Mouse (Mus musculus) heart, postnatal 0 days (tissue): ENCODE data around the gene Olfr1238.

Experiments
- CTCF ChIP-seq: IDR thresholded peaks from 2 replicates; pipeline ENCODE4 v1.5.1; 2016; ENCODE audit warnings: antibody characterized with exemption, control low read depth, low read depth
- EP300 ChIP-seq: IDR thresholded peaks from 2 replicates; pipeline ENCODE4 v1.6.1; 2016; ENCODE audit warnings: antibody characterized with exemption, low read depth

GRCm38 (mm10) chr2:89409576-89409975 is at the start of gene Olfr1238:
- TF ChIP-seq CTCF (no peak), EP300 (no peak)
